Mouse (Mus musculus): ENCODE data around the gene Wfdc17. TPM values are rescaled to one million over a fixed set of nuclear protein-coding genes. Genes with fewer than 3 reads are reported as not detected.
A peak's percentile ranks its signal among the peaks of the same experiment; 100 is the strongest.

Wfdc17 gene
- polyA plus RNA-seq, 1 experiment from 2014 or later: 0.30 TPM

GRCm38 (mm10) chr11:83717042-83717665 lies 13.4 kb downstream of the Wfdc17 start:
- 91% methylated on average over 6 of the region's 6 CpGs for WGBS
- no peaks in the 10 kb centered on the region for H3K9me3 ChIP-seq (replicated peaks)

GRCm38 (mm10) chr11:83720766-83721165 lies 17.0 kb downstream of the Wfdc17 start:
- Histone ChIP-seq H3K27ac (no peak overlapping the region), H3K36me3 (no peaks in the 10 kb centered on the region), H3K9me3 (replicated peaks) (no peaks in the 10 kb centered on the region), H3K4me1 (no peaks in the 10 kb centered on the region), H3K27me3 (ENCODE audit: low read depth, poor library complexity, severe bottlenecking) (no peaks in the 10 kb centered on the region), H3K4me3 (no peak overlapping the region)
- no peak for DNase-seq (ENCODE audit: low spot score)

More at GRCm38 (mm10) chr11:83717042-83717665, 13.4 kb downstream of the Wfdc17 start:
- no peaks in the 10 kb centered on the region for H3K27me3 ChIP-seq (ENCODE audit: low read depth, poor library complexity, severe bottlenecking)
- DNase-seq (ENCODE audit: low spot score): no peak
- H3K4me3 ChIP-seq: no peak overlapping the region
- H3K4me1 ChIP-seq: no peaks in the 10 kb centered on the region
- no peaks in the 10 kb centered on the region for H3K36me3 ChIP-seq
- H3K27ac ChIP-seq: no peak overlapping the region

GRCm38 (mm10) chr11:83728757-83729432 lies 25.1 kb downstream of the Wfdc17 start:
- WGBS: 67% methylated on average over 3 of the region's 3 CpGs
- Histone ChIP-seq H3K27me3 (ENCODE audit: low read depth, poor library complexity, severe bottlenecking) (no peaks in the 10 kb centered on the region), H3K4me3 (no peak overlapping the region), H3K4me1 (no peaks in the 10 kb centered on the region), H3K27ac (no peak overlapping the region), H3K9me3 (replicated peaks) (no peaks in the 10 kb centered on the region), H3K36me3 (no peaks in the 10 kb centered on the region)
- no peak for DNase-seq (ENCODE audit: low spot score)

GRCm38 (mm10) chr11:83731116-83731515 lies 27.3 kb downstream of the Wfdc17 start:
- no peak for DNase-seq (ENCODE audit: low spot score)
- H3K27ac ChIP-seq: no peak overlapping the region
- H3K36me3 ChIP-seq: no peaks in the 10 kb centered on the region
- H3K27me3 ChIP-seq (ENCODE audit: low read depth, poor library complexity, severe bottlenecking): no peaks in the 10 kb centered on the region
- no peaks in the 10 kb centered on the region for H3K4me1 ChIP-seq
- WGBS: 86% methylated on average over 1 of the region's 1 CpGs
- no peak overlapping the region for H3K4me3 ChIP-seq
- H3K9me3 ChIP-seq (replicated peaks): no peaks in the 10 kb centered on the region

- no peaks in the 10 kb centered on the region for H3K36me3 ChIP-seq
- 86% methylated on average over 5 of the region's 5 CpGs for WGBS
- no peaks in the 10 kb centered on the region for H3K27me3 ChIP-seq (ENCODE audit: low read depth, poor library complexity, severe bottlenecking)
- no peak for DNase-seq (ENCODE audit: low spot score)
- H3K9me3 ChIP-seq (replicated peaks): no peaks in the 10 kb centered on the region
- H3K4me3 ChIP-seq: no peak overlapping the region
- no peak overlapping the region for H3K27ac ChIP-seq
- no peaks in the 10 kb centered on the region for H3K4me1 ChIP-seq
These were observed 29.4 kb downstream of the Wfdc17 start for GRCm38 (mm10) chr11:83733071-83733640.

- 85% methylated on average over 1 of the region's 1 CpGs for WGBS
- Histone ChIP-seq H3K9me3 (replicated peaks) (no peaks in the 10 kb centered on the region), H3K36me3 (no peaks in the 10 kb centered on the region), H3K27ac (no peak overlapping the region), H3K27me3 (ENCODE audit: low read depth, poor library complexity, severe bottlenecking) (no peaks in the 10 kb centered on the region), H3K4me1 (no peaks in the 10 kb centered on the region), H3K4me3 (no peak overlapping the region)
- DNase-seq (ENCODE audit: low spot score): no peak
These were observed 30.4 kb downstream of the Wfdc17 start for GRCm38 (mm10) chr11:83734215-83734614.

- DNase-seq (ENCODE audit: low spot score): no peak
- Histone ChIP-seq H3K9me3 (replicated peaks) (no peaks in the 10 kb centered on the region), H3K27ac (no peak overlapping the region), H3K4me1 (no peaks in the 10 kb centered on the region), H3K4me3 (no peak overlapping the region), H3K27me3 (ENCODE audit: low read depth, poor library complexity, severe bottlenecking) (no peaks in the 10 kb centered on the region), H3K36me3 (no peaks in the 10 kb centered on the region)
- 83% methylated on average over 2 of the region's 2 CpGs for WGBS
These were observed 32.1 kb downstream of the Wfdc17 start for GRCm38 (mm10) chr11:83735881-83736280.

GRCm38 (mm10) chr11:83737109-83737558 lies 33.3 kb downstream of the Wfdc17 start:
- WGBS: 90% methylated on average over 3 of the region's 3 CpGs
- H3K27ac ChIP-seq: no peak overlapping the region
- no peak for DNase-seq (ENCODE audit: low spot score)
- no peaks in the 10 kb centered on the region for H3K36me3 ChIP-seq
- no peak overlapping the region for H3K4me3 ChIP-seq
- no peaks in the 10 kb centered on the region for H3K27me3 ChIP-seq (ENCODE audit: low read depth, poor library complexity, severe bottlenecking)
- H3K4me1 ChIP-seq: no peaks in the 10 kb centered on the region
- H3K9me3 ChIP-seq (replicated peaks): no peaks in the 10 kb centered on the region

GRCm38 (mm10) chr11:83739241-83739640 lies 35.5 kb downstream of the Wfdc17 start:
- Histone ChIP-seq H3K36me3 (no peaks in the 10 kb centered on the region), H3K4me1 (no peaks in the 10 kb centered on the region), H3K9me3 (replicated peaks) (no peaks in the 10 kb centered on the region), H3K27me3 (ENCODE audit: low read depth, poor library complexity, severe bottlenecking) (no peaks in the 10 kb centered on the region), H3K4me3 (no peak overlapping the region), H3K27ac (no peak overlapping the region)
- DNase-seq (ENCODE audit: low spot score): peak; percentile 74
- 22% methylated on average over 5 of the region's 5 CpGs for WGBS

- no peaks in the 10 kb centered on the region for H3K27me3 ChIP-seq (ENCODE audit: low read depth, poor library complexity, severe bottlenecking)
- no peaks in the 10 kb centered on the region for H3K4me1 ChIP-seq
- no peak for DNase-seq (ENCODE audit: low spot score)
- H3K36me3 ChIP-seq: no peaks in the 10 kb centered on the region
- no peak overlapping the region for H3K27ac ChIP-seq
- WGBS: 81% methylated on average over 4 of the region's 4 CpGs
- no peak overlapping the region for H3K4me3 ChIP-seq
- no peaks in the 10 kb centered on the region for H3K9me3 ChIP-seq (replicated peaks)
These were observed 36.7 kb downstream of the Wfdc17 start for GRCm38 (mm10) chr11:83740443-83740991.

- WGBS: 76% methylated on average over 5 of the region's 5 CpGs
- Histone ChIP-seq H3K4me3 (no peak overlapping the region), H3K4me1 (no peaks in the 10 kb centered on the region), H3K9me3 (replicated peaks) (no peaks in the 10 kb centered on the region), H3K27ac (no peak overlapping the region), H3K36me3 (no peaks in the 10 kb centered on the region), H3K27me3 (ENCODE audit: low read depth, poor library complexity, severe bottlenecking) (0 out of 2 replicates have a peak, but pooled peaks cover under 1% of the 10 kb centered on the region)
- no peak for DNase-seq (ENCODE audit: low spot score)
These were observed 38.0 kb downstream of the Wfdc17 start for GRCm38 (mm10) chr11:83741841-83742240.

- Histone ChIP-seq H3K27me3 (ENCODE audit: low read depth, poor library complexity, severe bottlenecking) (peaks cover 11% of the 10 kb centered on the region; the same call in 1 of the 2 replicates), H3K27ac (no peak overlapping the region), H3K4me3 (no peak overlapping the region), H3K36me3 (no peaks in the 10 kb centered on the region), H3K4me1 (no peaks in the 10 kb centered on the region), H3K9me3 (replicated peaks) (no peaks in the 10 kb centered on the region)
- WGBS: 76% methylated on average over 9 of the region's 9 CpGs
- no peak for DNase-seq (ENCODE audit: low spot score)
These were observed 39.1 kb downstream of the Wfdc17 start for GRCm38 (mm10) chr11:83742731-83743355.

- no peak overlapping the region for H3K4me3 ChIP-seq
- H3K9me3 ChIP-seq (replicated peaks): no peaks in the 10 kb centered on the region
- DNase-seq (ENCODE audit: low spot score): no peak
- H3K4me1 ChIP-seq: no peaks in the 10 kb centered on the region
- WGBS: 92% methylated on average over 3 of the region's 3 CpGs
- H3K27ac ChIP-seq: no peak overlapping the region
- H3K27me3 ChIP-seq (ENCODE audit: low read depth, poor library complexity, severe bottlenecking): peaks cover 11% of the 10 kb centered on the region; the same call in 1 of the 2 replicates
- no peaks in the 10 kb centered on the region for H3K36me3 ChIP-seq
These were observed 39.7 kb downstream of the Wfdc17 start for GRCm38 (mm10) chr11:83743525-83743924.
